Mouse (Mus musculus) cerebellum, adult 2 months (tissue): ENCODE data around the gene Dtnb.

Source experiments
- CTCF ChIP-seq: fragments of 200-500 bp; IDR thresholded peaks from 2 replicates; pipeline ENCODE4 v1.5.1; 2011; ENCODE audit warnings: low read depth, mild to moderate bottlenecking, control low read depth, low read length, moderate library complexity, borderline replicate concordance; ENCODE audit not compliant: insufficient read depth
- POLR2A ChIP-seq: fragments of 200-500 bp; IDR thresholded peaks from 2 replicates; pipeline ENCODE4 v1.6.1; 2011; ENCODE audit warnings: low read length, control low read depth, borderline replicate concordance; ENCODE audit not compliant: insufficient read depth

DNA sequence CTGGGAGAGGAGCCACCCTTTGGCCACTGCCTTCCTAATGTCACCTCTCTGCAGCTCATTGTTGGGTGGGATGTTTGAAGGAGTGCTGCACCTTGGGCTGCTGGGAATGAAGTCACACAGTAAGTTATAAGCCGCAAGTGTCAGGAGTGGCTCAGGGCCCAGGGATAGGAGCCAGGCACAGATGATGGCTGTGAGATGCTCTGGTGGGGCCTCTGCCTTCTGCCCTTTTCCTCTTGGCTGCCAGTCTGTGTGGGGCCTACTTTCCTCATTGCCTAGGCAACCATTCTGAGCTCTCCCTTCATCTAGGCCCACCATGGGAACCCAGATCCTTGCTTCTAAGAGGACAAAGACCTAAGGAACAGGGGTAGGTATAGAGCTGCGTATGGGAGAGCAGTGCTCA lies 212.1 kb downstream of the Dtnb start:
- TF ChIP-seq CTCF (no peak), POLR2A (no peak)
